Mouse (Mus musculus): ENCODE results near the gene Slc30a6. TPM values are rescaled to one million over a fixed set of nuclear protein-coding genes. Genes with fewer than 3 reads are reported as not detected.
"Not testable (repeated sequence)": the region's sequence is repeated elsewhere in the genome, so short reads cannot be mapped to it uniquely, and the experiment has no call there.

The Slc30a6 gene
- polyA plus RNA-seq, 1 experiment from 2014 or later = 43.0 TPM

GRCm38 (mm10) chr17:74454660-74455059 is 59.3 kb downstream of the Slc30a6 start:
- Histone ChIP-seq H3K9me3 (no peaks in the 10 kb centered on the region), H3K4me3 (no peak overlapping the region), H3K4me1 (no peaks in the 10 kb centered on the region), H3K36me3 (no peaks in the 10 kb centered on the region), H3K27ac (no peak overlapping the region), H3K4me2 (no peak overlapping the region), H3K27me3 (no peaks in the 10 kb centered on the region), H3K9ac (no peak overlapping the region)
- no peak for ATAC-seq (ENCODE audit: borderline replicate concordance, extremely low read depth, low FRiP score, low TSS enrichment)
- 88% methylated on average over 1 of the region's 1 CpGs for WGBS

GRCm38 (mm10) chr17:74455426-74455825 is 60.0 kb downstream of the Slc30a6 start:
- WGBS = 83% methylated on average over 4 of the region's 4 CpGs
- no peak overlapping the region for H3K9ac ChIP-seq

GRCm38 (mm10) chr17:74456825-74457224 is 61.4 kb downstream of the Slc30a6 start:
- Histone ChIP-seq H3K4me2 (no peak overlapping the region), H3K4me3 (no peak overlapping the region), H3K9ac (no peak overlapping the region), H3K9me3 (no peaks in the 10 kb centered on the region), H3K27ac (no peak overlapping the region), H3K4me1 (no peaks in the 10 kb centered on the region), H3K36me3 (no peaks in the 10 kb centered on the region), H3K27me3 (no peaks in the 10 kb centered on the region)
- 89% methylated on average over 5 of the region's 5 CpGs for whole genome bisulfite sequencing
- no peak for ATAC-seq (ENCODE audit: borderline replicate concordance, extremely low read depth, low FRiP score, low TSS enrichment)

More at GRCm38 (mm10) chr17:74455426-74455825, 60.0 kb downstream of the Slc30a6 start:
- no peak overlapping the region for H3K27ac ChIP-seq
- no peak overlapping the region for H3K4me3 ChIP-seq
- H3K4me1 ChIP-seq = no peaks in the 10 kb centered on the region
- no peak overlapping the region for H3K4me2 ChIP-seq
- ATAC-seq (ENCODE audit: borderline replicate concordance, extremely low read depth, low FRiP score, low TSS enrichment) = no peak
- no peaks in the 10 kb centered on the region for H3K9me3 ChIP-seq
- H3K27me3 ChIP-seq = no peaks in the 10 kb centered on the region
- H3K36me3 ChIP-seq = no peaks in the 10 kb centered on the region

GRCm38 (mm10) chr17:74457972-74458677 is 62.7 kb downstream of the Slc30a6 start:
- no peaks in the 10 kb centered on the region for H3K27me3 ChIP-seq
- H3K27ac ChIP-seq = no peak overlapping the region
- ATAC-seq (ENCODE audit: borderline replicate concordance, extremely low read depth, low FRiP score, low TSS enrichment) = no peak
- no peak overlapping the region for H3K9ac ChIP-seq
- H3K36me3 ChIP-seq = no peaks in the 10 kb centered on the region
- no peak overlapping the region for H3K4me2 ChIP-seq
- WGBS = 45% methylated on average over 10 of the region's 10 CpGs
- no peaks in the 10 kb centered on the region for H3K4me1 ChIP-seq
- no peak overlapping the region for H3K4me3 ChIP-seq
- H3K9me3 ChIP-seq = no peaks in the 10 kb centered on the region

- 56% methylated on average over 8 of the region's 8 CpGs for WGBS
- H3K9me3 ChIP-seq = no peaks in the 10 kb centered on the region
- no peak for ATAC-seq (ENCODE audit: borderline replicate concordance, extremely low read depth, low FRiP score, low TSS enrichment)
Measured at GRCm38 (mm10) chr17:74458711-74459408, 63.5 kb downstream of the Slc30a6 start, which contains the start of gene Nlrc4. Nlrc4 (minus strand) TSS chr17:74459142.

GRCm38 (mm10) chr17:74463510-74463909 is 68.1 kb downstream of the Slc30a6 start:
- no peak for ATAC-seq (ENCODE audit: borderline replicate concordance, extremely low read depth, low FRiP score, low TSS enrichment)
- H3K4me1 ChIP-seq = no peaks in the 10 kb centered on the region

More at GRCm38 (mm10) chr17:74458711-74459408, 63.5 kb downstream of the Slc30a6 start, which contains the start of gene Nlrc4:
- Histone ChIP-seq H3K4me2 (no peak within 1 kb of the TSS), H3K36me3 (no peaks in the 10 kb centered on the region), H3K4me3 (no peak within 1 kb of the TSS), H3K9ac (no peak within 1 kb of the TSS), H3K27me3 (no peaks in the 10 kb centered on the region), H3K4me1 (no peaks in the 10 kb centered on the region), H3K27ac (no peak within 1 kb of the TSS)

GRCm38 (mm10) chr17:74467981-74468380 is 72.6 kb downstream of the Slc30a6 start:
- not testable (repeated sequence) for H3K4me3 ChIP-seq; H3K4me2 ChIP-seq; H3K27ac ChIP-seq; H3K9ac ChIP-seq; H3K36me3 ChIP-seq; H3K4me1 ChIP-seq; H3K27me3 ChIP-seq; ATAC-seq (ENCODE audit: borderline replicate concordance, extremely low read depth, low FRiP score, low TSS enrichment); H3K9me3 ChIP-seq
- 82% methylated on average over 2 of the region's 2 CpGs for WGBS

More at GRCm38 (mm10) chr17:74463510-74463909, 68.1 kb downstream of the Slc30a6 start:
- Histone ChIP-seq H3K36me3 (no peaks in the 10 kb centered on the region), H3K9ac (no peak overlapping the region), H3K9me3 (no peaks in the 10 kb centered on the region), H3K4me2 (no peak overlapping the region), H3K27ac (no peak overlapping the region), H3K27me3 (no peaks in the 10 kb centered on the region), H3K4me3 (no peak overlapping the region)

GRCm38 (mm10) chr17:74470133-74470532 is 74.7 kb downstream of the Slc30a6 start:
- not testable (repeated sequence) for H3K27me3 ChIP-seq; H3K36me3 ChIP-seq; H3K9ac ChIP-seq; H3K4me1 ChIP-seq; ATAC-seq (ENCODE audit: borderline replicate concordance, extremely low read depth, low FRiP score, low TSS enrichment); H3K9me3 ChIP-seq; H3K4me2 ChIP-seq; H3K27ac ChIP-seq; H3K4me3 ChIP-seq
- 82% methylated on average over 6 of the region's 6 CpGs for WGBS

Other genes starting within 250 kb of the Slc30a6 start
- gene Memo1, start 100.1 kb upstream of the Slc30a6 start, polyA plus RNA-seq (2015; fragmentation: Nextera tagmentation; extraction: Ambion mirVana) = 86.1 and 90.5 TPM in 2 replicates
- gene Dpy30, start 71.7 kb upstream of the Slc30a6 start, polyA plus RNA-seq (2015; fragmentation: Nextera tagmentation; extraction: Ambion mirVana) = 219 and 227 TPM in 2 replicates
- 15.6 and 16.9 TPM in 2 replicates for gene Spast, start 56.6 kb upstream of the Slc30a6 start, polyA plus RNA-seq (2015; fragmentation: Nextera tagmentation; extraction: Ambion mirVana)
- 0.31 and 0.36 TPM in 2 replicates for gene Nlrc4, start 63.5 kb downstream of the Slc30a6 start, polyA plus RNA-seq (2015; fragmentation: Nextera tagmentation; extraction: Ambion mirVana)
- gene Yipf4, start 93.9 kb downstream of the Slc30a6 start, polyA plus RNA-seq (2015; fragmentation: Nextera tagmentation; extraction: Ambion mirVana) = 64.9 and 66.7 TPM in 2 replicates
- 78.3 and 80.0 TPM in 2 replicates for gene Birc6, start 132.7 kb downstream of the Slc30a6 start, polyA plus RNA-seq (2015; fragmentation: Nextera tagmentation; extraction: Ambion mirVana)